Mouse (Mus musculus): ENCODE measurements around the gene Gm44596. TPM values are rescaled to one million over a fixed set of nuclear protein-coding genes. Genes with fewer than 3 reads are reported as not detected.

Gm44596 gene
- not detected for total RNA-seq (2021)
- long read RNA-seq, experiment 1, partial matches to known transcripts = 3 of 4 reads
- long read RNA-seq, experiment 1, other reads (novel, unspliced or antisense) = 1 of 4 reads
- long read RNA-seq, experiment 2, partial matches to known transcripts = 0 of 3 reads
- long read RNA-seq, experiment 2, other reads (novel, unspliced or antisense) = 3 of 3 reads

GRCm38 (mm10) chr6:128375192-128375591 lies at the start of gene Gm44596, which contains the start of gene Tex52:
Gene Gm44596 (plus strand): TSS chr6:128375503.
Gene Tex52 (plus strand): TSS chr6:128375456.
- intact Hi-C loops (cut with DNase I) = no loop called here

GRCm38 (mm10) chr6:128334397-128335124 lies 40.7 kb upstream of the Gm44596 start:
- intact Hi-C loops (cut with DNase I) = no loop called here
- DNase-seq (ENCODE audit: low spot score in 2 of 2) = peak; percentile 81 to 82

More at GRCm38 (mm10) chr6:128375192-128375591, at the start of gene Gm44596, which contains the start of gene Tex52:
- peak in 1 of 2 experiments; percentile 29 for DNase-seq (ENCODE audit: low spot score in 2 of 2)

GRCm38 (mm10) chr6:128337467-128337866 lies 37.8 kb upstream of the Gm44596 start:
- intact Hi-C loops (cut with DNase I) = no loop called here
- no peak for DNase-seq (ENCODE audit: low spot score in 2 of 2)

- intact Hi-C loops (cut with DNase I) = no loop called here
- no peak for DNase-seq (ENCODE audit: low spot score in 2 of 2)
Measured at GRCm38 (mm10) chr6:128338876-128339275, 36.4 kb upstream of the Gm44596 start.

- no peak for DNase-seq (ENCODE audit: low spot score in 2 of 2)
- intact Hi-C loops (cut with DNase I) = no loop called here
Measured at GRCm38 (mm10) chr6:128341956-128342723, 33.2 kb upstream of the Gm44596 start.

- intact Hi-C loops (cut with DNase I) = no loop called here
Measured at GRCm38 (mm10) chr6:128345623-128346022, 29.7 kb upstream of the Gm44596 start.

GRCm38 (mm10) chr6:128346782-128347181 lies 28.5 kb upstream of the Gm44596 start:
- intact Hi-C loops (cut with DNase I) = no loop called here
- peak in 1 of 2 experiments; percentile 26 for DNase-seq (ENCODE audit: low spot score in 2 of 2)

More at GRCm38 (mm10) chr6:128345623-128346022, 29.7 kb upstream of the Gm44596 start:
- no peak for DNase-seq (ENCODE audit: low spot score in 2 of 2)

- intact Hi-C loops (cut with DNase I) = no loop called here
- peak; percentile 33 to 62 for DNase-seq (ENCODE audit: low spot score in 2 of 2)
Measured at GRCm38 (mm10) chr6:128349711-128350110, 25.6 kb upstream of the Gm44596 start.

GRCm38 (mm10) chr6:128354140-128354539 lies 21.2 kb upstream of the Gm44596 start:
- no peak for DNase-seq (ENCODE audit: low spot score in 2 of 2)
- intact Hi-C loops (cut with DNase I) = no loop called here

GRCm38 (mm10) chr6:128355201-128355681 lies 20.1 kb upstream of the Gm44596 start:
- intact Hi-C loops (cut with DNase I) = loop anchor here (5.0 kb wide), 1 partner anchor 118 kb away; no protein-coding TSS in a partner anchor
- peak; percentile 56 to 57 for DNase-seq (ENCODE audit: low spot score in 2 of 2)

GRCm38 (mm10) chr6:128355726-128356416 lies 19.4 kb upstream of the Gm44596 start, which contains the start of gene Tulp3:
Gene Tulp3 (minus strand): TSS chr6:128355851.
- intact Hi-C loops (cut with DNase I) = loop anchor here (5.0 kb wide), 1 partner anchor 119 kb away; no protein-coding TSS in a partner anchor
- peak; percentile 97 for DNase-seq (ENCODE audit: low spot score in 2 of 2)

- intact Hi-C loops (cut with DNase I) = loop anchor here (2.0 to 5.0 kb wide), 2 partner anchors 40 to 122 kb away; no protein-coding TSS in a partner anchor
- peak; percentile 68 to 79 for DNase-seq (ENCODE audit: low spot score in 2 of 2)
Measured at GRCm38 (mm10) chr6:128358999-128359398, 16.3 kb upstream of the Gm44596 start.

GRCm38 (mm10) chr6:128361901-128362300 lies 13.4 kb upstream of the Gm44596 start:
- no peak for DNase-seq (ENCODE audit: low spot score in 2 of 2)
- intact Hi-C loops (cut with DNase I) = loop anchor here (5.0 kb wide), 2 partner anchors 50 to 115 kb away; no protein-coding TSS in a partner anchor

GRCm38 (mm10) chr6:128362381-128363006 lies 12.8 kb upstream of the Gm44596 start, which contains the start of the genes Rhno1 and Foxm1:
Gene Rhno1 (minus strand): TSS chr6:128362911.
Gene Foxm1 (plus strand): TSS chr6:128362967.
- DNase-seq (ENCODE audit: low spot score in 2 of 2) = peak; percentile 72 to 83
- intact Hi-C loops (cut with DNase I) = loop anchor here (5.0 kb wide), 2 partner anchors 50 to 115 kb away; no protein-coding TSS in a partner anchor

- DNase-seq (ENCODE audit: low spot score in 2 of 2) = no peak
- intact Hi-C loops (cut with DNase I) = loop anchor here (5.0 kb wide), 2 partner anchors 49 to 114 kb away; no protein-coding TSS in a partner anchor
Measured at GRCm38 (mm10) chr6:128363007-128363825, 12.1 kb upstream of the Gm44596 start.

GRCm38 (mm10) chr6:128364721-128365120 lies 10.6 kb upstream of the Gm44596 start:
- intact Hi-C loops (cut with DNase I) = loop anchor here (5.0 kb wide), 2 partner anchors 48 to 113 kb away; no protein-coding TSS in a partner anchor
- DNase-seq (ENCODE audit: low spot score in 2 of 2) = no peak

- DNase-seq (ENCODE audit: low spot score in 2 of 2) = no peak
- intact Hi-C loops (cut with DNase I) = no loop called here
Measured at GRCm38 (mm10) chr6:128366466-128366865, 8.8 kb upstream of the Gm44596 start.

Measured in left cerebral cortex, postnatal 14 days (tissue).